Mouse (Mus musculus) forebrain, embryonic 11.5 days (tissue): ENCODE measurements around the gene Fgr. TPM values are rescaled to one million over a fixed set of nuclear protein-coding genes. Genes with fewer than 3 reads are reported as not detected.

Experiments
- ATAC-seq: fragments of 200-750 bp; cut with Nextera tagmentation; replicated peaks from 2 replicates; pipeline ENCODE4 v1.8.0; 2017; ENCODE audit warnings: moderate TSS enrichment; ENCODE audit not compliant: low FRiP score
- DNase-seq: peaks from one replicate; pipeline ENCODE4 v3.0.0-alpha.2; 2017; ENCODE audit warnings: low spot score
- H3K27ac ChIP-seq: fragments of 300-500 bp; sonication (generic); 2 replicates; pipeline ENCODE4 v1.5.1; 2014; ENCODE audit warnings: low read depth, low read length
- H3K27me3 ChIP-seq: fragments of 300-500 bp; sonication (generic); 2 replicates; pipeline ENCODE4 v1.6.1; 2014; ENCODE audit warnings: mild to moderate bottlenecking, low read length, mixed read lengths; ENCODE audit not compliant: control insufficient read depth, insufficient read depth
- H3K36me3 ChIP-seq: fragments of 300-500 bp; sonication (generic); 2 replicates; pipeline ENCODE4 v1.6.1; 2014; ENCODE audit warnings: mild to moderate bottlenecking, low read length, moderate library complexity, mixed read lengths; ENCODE audit not compliant: control insufficient read depth, insufficient read depth
- H3K4me1 ChIP-seq: fragments of 300-500 bp; sonication (generic); replicated peaks from 2 replicates; pipeline ENCODE4 v1.6.1; 2014; ENCODE audit warnings: low read length, mixed read lengths; ENCODE audit not compliant: control insufficient read depth, insufficient read depth
- H3K4me2 ChIP-seq: fragments of 300-500 bp; sonication (generic); 2 replicates; pipeline ENCODE4 v1.6.1; 2014; ENCODE audit warnings: low read depth, mild to moderate bottlenecking, low read length, moderate library complexity, mixed read lengths; ENCODE audit not compliant: severe bottlenecking
- H3K4me3 ChIP-seq: fragments of 300-500 bp; sonication (generic); 2 replicates; pipeline ENCODE4 v1.5.1; 2014; ENCODE audit warnings: low read depth, low read length
- H3K9ac ChIP-seq: fragments of 300-500 bp; sonication (generic); 2 replicates; pipeline ENCODE4 v1.6.1; 2014; ENCODE audit warnings: low read length
- H3K9me3 ChIP-seq: fragments of 300-500 bp; sonication (generic); 2 replicates; pipeline ENCODE4 v1.6.1; 2016; ENCODE audit warnings: low read length, mixed read lengths; ENCODE audit not compliant: control insufficient read depth
- WGBS: fragments of 180-500 bp; shearing (Covaris S2); extraction: QIAGEN DNeasy Blood & Tissue Kit; methylation state at CpG from one replicate; pipeline ENCODE4 v1.1.7; 2014; 5-methylcytosine and 5-hydroxymethylcytosine counted together
- polyA plus RNA-seq: library from polyadenylated mRNA; unstranded; fragments of >200 nt; fragmentation: Nextera tagmentation; extraction: Ambion mirVana; gene quantifications from 2 replicates; pipeline ENCODE4 v1.2.1, GENCODE M21; 2014

Gene Fgr
- polyA plus RNA-seq, 1 experiment from 2014 or later: not detected

DNA sequence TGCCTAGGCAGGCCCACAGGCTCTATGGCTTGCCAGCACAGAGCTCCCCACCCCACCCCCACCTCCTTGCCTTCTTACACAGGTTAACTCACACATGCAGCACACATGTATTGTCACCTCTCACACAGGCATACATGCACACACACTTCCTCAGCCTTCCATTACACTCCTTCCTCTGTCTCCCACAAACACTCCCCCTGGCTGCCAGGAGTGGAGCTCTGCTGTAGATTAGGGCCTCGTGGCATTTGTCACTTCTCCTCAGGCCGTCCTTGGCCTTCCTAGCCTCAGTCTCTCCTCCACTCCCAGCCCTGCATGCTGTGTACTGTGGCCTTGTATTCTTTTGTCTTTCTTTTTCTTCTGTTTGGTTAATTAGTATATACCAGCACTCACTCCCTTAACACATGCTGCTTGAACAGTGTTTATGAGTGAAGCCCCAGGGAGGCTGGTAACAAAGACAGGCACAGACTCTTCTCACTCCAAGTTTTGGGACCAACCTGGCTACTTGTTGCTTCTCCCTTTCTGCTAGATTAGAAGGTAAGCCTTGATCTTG is 53.0 kb downstream of the Fgr start:
- Histone ChIP-seq H3K9me3 (no peaks in the 10 kb centered on the region), H3K4me3 (no peak overlapping the region), H3K27me3 (no peaks in the 10 kb centered on the region), H3K36me3 (no peaks in the 10 kb centered on the region), H3K27ac (no peak overlapping the region), H3K4me1 (peaks cover 29% of the 10 kb centered on the region), H3K9ac (no peak overlapping the region), H3K4me2 (no peak overlapping the region)
- no peak for ATAC-seq
- WGBS: 24% methylated on average over 2 of the region's 2 CpGs
- DNase-seq: no peak

DNA sequence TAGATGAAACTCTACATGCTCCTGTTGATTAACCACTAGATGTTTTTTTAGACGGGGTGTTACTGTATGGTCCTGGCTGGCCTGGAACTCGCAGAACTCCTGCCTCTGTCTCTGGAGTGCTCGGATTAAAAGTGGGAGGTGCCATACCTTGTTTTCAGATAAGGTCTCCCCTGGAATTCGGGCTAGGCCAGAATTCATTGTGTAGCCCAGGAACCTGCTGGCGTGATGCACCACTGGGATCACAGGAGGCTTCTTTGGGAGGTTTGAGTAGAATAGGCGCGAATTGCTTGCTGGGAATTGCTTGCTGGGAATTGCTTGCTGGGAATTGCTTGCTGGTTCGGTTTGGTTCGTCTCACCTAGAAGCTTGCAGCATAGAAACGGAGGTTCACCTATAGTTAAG is 53.8 kb downstream of the Fgr start:
- Histone ChIP-seq H3K27me3 (no peaks in the 10 kb centered on the region), H3K36me3 (no peaks in the 10 kb centered on the region), H3K9ac (no peak overlapping the region), H3K4me3 (no peak overlapping the region), H3K4me1 (peaks cover 21% of the 10 kb centered on the region), H3K4me2 (no peak overlapping the region), H3K27ac (no peak overlapping the region), H3K9me3 (no peaks in the 10 kb centered on the region)
- ATAC-seq (no peak), DNase-seq (no peak)
- 59% methylated on average over 10 of the region's 10 CpGs for WGBS

DNA sequence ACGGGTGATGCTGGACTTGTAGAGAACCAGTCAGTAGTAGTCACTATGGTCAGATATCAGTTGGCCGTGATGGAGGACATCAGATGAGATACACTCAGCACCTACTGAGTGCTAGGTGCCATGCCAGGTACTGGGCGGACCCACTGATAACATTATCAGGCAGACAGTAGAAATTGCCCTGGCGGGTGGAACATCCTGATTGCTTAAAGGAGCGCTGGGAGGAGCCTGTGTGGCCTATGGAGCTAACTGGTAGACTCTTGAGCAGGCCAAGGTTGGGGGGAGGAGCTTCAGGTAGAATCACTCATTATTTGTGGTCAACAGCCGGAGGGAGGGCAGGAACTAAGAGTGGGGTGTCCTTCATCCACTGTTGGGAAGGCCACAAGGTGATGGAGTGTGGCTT is 54.3 kb downstream of the Fgr start:
- H3K9ac ChIP-seq: no peak overlapping the region
- DNase-seq (no peak), ATAC-seq (no peak)
- H3K27me3 ChIP-seq: no peaks in the 10 kb centered on the region
- no peak overlapping the region for H3K27ac ChIP-seq
- H3K36me3 ChIP-seq: no peaks in the 10 kb centered on the region
- no peaks in the 10 kb centered on the region for H3K9me3 ChIP-seq
- no peak overlapping the region for H3K4me3 ChIP-seq
- H3K4me2 ChIP-seq: no peak overlapping the region
- H3K4me1 ChIP-seq: peaks cover 16% of the 10 kb centered on the region
- 90% methylated on average over 6 of the region's 6 CpGs for WGBS

DNA sequence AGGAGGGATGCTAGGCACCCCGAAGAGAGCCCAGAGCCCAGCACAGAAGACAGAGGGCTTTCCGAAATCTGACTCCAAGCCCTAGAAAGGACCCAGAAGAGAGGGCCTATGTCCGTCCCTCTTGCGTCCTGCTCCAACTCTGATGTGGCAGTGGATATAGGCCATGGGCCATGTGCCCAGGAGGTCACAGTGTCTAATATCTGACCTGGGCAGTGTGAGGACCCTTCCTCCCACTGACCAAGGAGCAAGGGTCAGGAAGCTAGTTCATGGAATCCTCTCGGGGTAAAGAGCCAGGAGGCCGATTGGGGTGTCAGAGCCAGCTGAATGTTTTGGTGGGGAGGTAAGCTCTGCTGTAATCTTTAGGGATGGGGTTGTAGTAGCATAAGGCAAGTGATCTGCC is 55.0 kb downstream of the Fgr start:
- no peak overlapping the region for H3K4me2 ChIP-seq
- no peak overlapping the region for H3K4me3 ChIP-seq
- ATAC-seq (no peak), DNase-seq (no peak)
- no peaks in the 10 kb centered on the region for H3K9me3 ChIP-seq
- WGBS: 95% methylated on average over 6 of the region's 6 CpGs
- H3K27me3 ChIP-seq: no peaks in the 10 kb centered on the region
- H3K36me3 ChIP-seq: no peaks in the 10 kb centered on the region
- no peak overlapping the region for H3K27ac ChIP-seq
- peaks cover 14% of the 10 kb centered on the region for H3K4me1 ChIP-seq
- no peak overlapping the region for H3K9ac ChIP-seq

DNA sequence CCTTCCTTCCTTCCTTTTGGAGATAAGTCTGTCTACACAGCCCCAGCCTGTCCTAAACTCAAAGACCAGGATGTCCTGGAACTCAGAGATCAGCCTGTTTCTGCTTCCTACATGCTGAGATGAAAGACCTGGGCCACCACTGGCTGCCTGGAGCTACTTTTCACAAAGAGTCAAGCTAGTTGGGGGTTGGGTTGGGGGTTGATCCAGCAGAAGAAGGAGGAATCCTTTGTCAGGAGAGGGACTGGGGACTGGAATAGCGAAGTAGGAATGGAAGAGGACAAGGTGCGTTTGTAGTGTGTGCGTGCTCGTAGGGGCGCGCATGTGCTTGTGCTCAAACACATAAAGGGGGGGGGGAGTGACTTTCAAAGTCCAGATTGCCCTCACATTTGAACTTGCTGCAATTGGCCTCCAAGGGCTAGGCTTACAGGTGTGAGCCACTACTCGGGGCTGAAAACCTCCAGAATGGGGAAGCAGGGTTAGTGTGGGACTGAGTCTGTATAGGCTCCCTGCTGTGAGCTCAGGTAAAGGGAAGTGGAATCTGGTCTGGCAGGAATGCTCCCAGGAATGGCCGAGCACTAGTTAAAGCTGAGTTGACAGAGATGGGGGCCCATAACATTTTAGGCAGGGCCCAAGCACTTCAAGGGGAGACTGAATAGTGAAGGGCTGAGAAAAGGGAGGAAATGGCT is 58.7 kb downstream of the Fgr start:
- Histone ChIP-seq H3K4me1 (no peaks in the 10 kb centered on the region), H3K4me2 (no peak overlapping the region), H3K9ac (no peak overlapping the region), H3K36me3 (no peaks in the 10 kb centered on the region), H3K9me3 (no peaks in the 10 kb centered on the region), H3K4me3 (no peak overlapping the region), H3K27ac (no peak overlapping the region), H3K27me3 (peaks cover 6% of the 10 kb centered on the region)
- ATAC-seq (no peak), DNase-seq (no peak)
- WGBS: 90% methylated on average over 8 of the region's 8 CpGs

DNA sequence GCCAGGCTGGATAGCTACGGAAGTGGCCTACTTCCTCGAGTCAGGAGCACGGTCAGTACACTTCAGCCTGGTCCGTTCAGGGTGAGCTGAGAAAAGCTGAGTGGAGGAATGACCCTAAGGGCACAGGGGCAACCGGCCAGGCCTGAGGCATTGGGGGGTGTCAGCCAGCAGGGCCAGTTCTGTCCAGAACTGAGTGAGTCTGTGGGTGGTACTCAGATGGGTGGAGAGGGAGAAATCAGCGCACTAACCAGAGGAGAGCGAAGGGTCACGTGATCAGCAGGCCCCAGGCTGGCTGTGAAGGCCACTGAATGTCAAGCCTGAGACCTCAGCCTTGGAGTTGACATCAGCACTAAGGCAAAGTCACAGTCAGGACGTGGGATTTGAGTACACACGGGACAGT is 60.6 kb downstream of the Fgr start:
- no peaks in the 10 kb centered on the region for H3K9me3 ChIP-seq
- peaks cover 16% of the 10 kb centered on the region for H3K4me1 ChIP-seq
- 85% methylated on average over 10 of the region's 10 CpGs for WGBS

DNA sequence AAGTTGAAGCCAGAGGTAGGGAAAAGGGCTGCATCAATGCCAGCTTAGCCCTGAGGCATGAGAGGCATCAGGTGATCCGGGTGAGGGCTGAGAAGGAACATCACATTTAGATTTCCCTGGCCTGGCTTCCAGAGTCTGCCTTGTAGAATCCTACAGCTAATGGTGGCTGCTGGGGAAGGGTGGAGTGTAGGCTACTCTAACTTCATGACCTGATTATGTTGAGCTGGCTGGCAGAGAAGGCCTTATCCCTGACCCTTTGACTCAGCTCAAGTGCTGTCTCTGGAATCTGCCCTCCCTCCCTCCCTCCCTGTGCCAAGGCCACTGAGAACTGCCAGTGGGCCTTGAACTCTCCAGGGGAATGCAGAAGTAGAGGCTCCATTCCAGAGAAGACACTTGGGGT is 61.6 kb downstream of the Fgr start:
- Histone ChIP-seq H3K9ac (no peak overlapping the region), H3K4me3 (no peak overlapping the region), H3K27me3 (peaks cover 20% of the 10 kb centered on the region), H3K27ac (no peak overlapping the region), H3K36me3 (no peaks in the 10 kb centered on the region), H3K4me2 (no peak overlapping the region), H3K4me1 (peaks cover 23% of the 10 kb centered on the region), H3K9me3 (no peaks in the 10 kb centered on the region)
- DNase-seq (no peak), ATAC-seq (no peak)
- 95% methylated on average over 1 of the region's 1 CpGs for WGBS

More for the DNA sequence above, 60.6 kb downstream of the Fgr start:
- ATAC-seq: no peak
- H3K27ac ChIP-seq: no peak overlapping the region
- no peak overlapping the region for H3K4me2 ChIP-seq
- H3K27me3 ChIP-seq: peaks cover 12% of the 10 kb centered on the region
- no peak for DNase-seq
- H3K9ac ChIP-seq: no peak overlapping the region
- H3K36me3 ChIP-seq: no peaks in the 10 kb centered on the region
- H3K4me3 ChIP-seq: no peak overlapping the region

DNA sequence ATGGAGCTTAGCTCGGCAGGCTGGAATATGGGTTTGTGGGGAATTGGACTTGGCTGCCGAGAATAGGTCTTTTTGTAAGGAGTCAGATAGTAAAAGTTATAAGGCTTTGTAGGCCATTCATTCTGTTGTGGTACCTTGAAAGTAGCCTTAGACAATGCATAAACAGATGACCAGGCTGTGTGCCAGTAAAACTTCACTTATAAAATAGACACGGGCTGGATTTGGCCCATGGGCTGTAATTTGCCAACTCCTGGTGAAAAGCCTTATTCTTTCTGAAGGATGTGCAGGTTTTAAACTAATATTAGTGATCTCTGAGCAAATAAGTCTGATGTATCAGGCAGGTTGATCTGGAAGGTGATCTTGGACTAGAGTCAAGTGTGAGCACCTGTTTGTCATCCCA is 62.1 kb downstream of the Fgr start:
- no peaks in the 10 kb centered on the region for H3K9me3 ChIP-seq
- H3K4me1 ChIP-seq: peaks cover 24% of the 10 kb centered on the region
- H3K27me3 ChIP-seq: peaks cover 24% of the 10 kb centered on the region
- H3K4me3 ChIP-seq: no peak overlapping the region
- 90% methylated on average over 3 of the region's 3 CpGs for WGBS
- no peak overlapping the region for H3K9ac ChIP-seq
- no peak for ATAC-seq
- no peak overlapping the region for H3K4me2 ChIP-seq
- no peaks in the 10 kb centered on the region for H3K36me3 ChIP-seq
- no peak overlapping the region for H3K27ac ChIP-seq
- no peak for DNase-seq

DNA sequence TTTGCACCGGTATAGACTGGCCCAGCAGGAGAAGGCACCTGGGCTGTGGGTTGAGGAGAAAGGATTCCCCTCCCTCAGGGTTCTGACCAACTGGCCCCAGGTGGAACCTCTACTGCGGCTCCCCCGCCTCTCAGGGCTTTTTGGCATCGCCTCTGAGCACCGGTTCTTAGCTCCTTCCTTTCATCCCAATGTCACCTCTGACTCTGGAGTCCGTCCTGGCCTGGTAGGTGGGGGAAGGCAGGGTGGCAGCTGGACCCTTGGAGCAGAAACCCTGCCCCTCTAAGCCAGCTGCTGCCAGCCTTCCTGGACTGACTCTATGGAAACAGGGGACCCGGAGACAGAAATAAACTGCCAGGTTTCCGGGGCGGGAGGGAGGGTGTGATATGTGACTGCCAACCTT is 63.4 kb downstream of the Fgr start:
- H3K4me2 ChIP-seq: no peak overlapping the region
- no peak for ATAC-seq
- 47% methylated on average over 8 of the region's 9 CpGs for WGBS
- H3K9me3 ChIP-seq: no peaks in the 10 kb centered on the region
- no peak for DNase-seq
- no peak overlapping the region for H3K9ac ChIP-seq
- no peaks in the 10 kb centered on the region for H3K36me3 ChIP-seq
- no peak overlapping the region for H3K4me3 ChIP-seq
- peaks cover 24% of the 10 kb centered on the region for H3K27me3 ChIP-seq
- peaks cover 29% of the 10 kb centered on the region for H3K4me1 ChIP-seq
- no peak overlapping the region for H3K27ac ChIP-seq
